Mouse (Mus musculus): ENCODE measurements around the gene Gpr153. TPM values are rescaled to one million over a fixed set of nuclear protein-coding genes. Genes with fewer than 3 reads are reported as not detected.

Gpr153 gene
- polyA plus RNA-seq, 1 experiment from 2014 or later: 2.9 TPM

- TF ChIP-seq CTCF (IDR thresholded peaks at IDR 0.05; ENCODE audit: low read depth): no peak
- no peaks in the 10 kb centered on the region for H3K27me3 ChIP-seq (replicated peaks; ENCODE audit: control insufficient read depth, insufficient read depth, low read length)
- no peak overlapping the region for H3K9ac ChIP-seq (ENCODE audit: low read depth, low read length)
- H3K9me3 ChIP-seq (ENCODE audit: control insufficient read depth): no peaks in the 10 kb centered on the region
- no peak overlapping the region for H3K4me2 ChIP-seq (replicated peaks; ENCODE audit: low read depth)
- peaks cover 4% of the 10 kb centered on the region; the same call in 1 of the 2 replicates for H3K4me1 ChIP-seq (replicated peaks; ENCODE audit: control insufficient read depth, insufficient read depth, low read length)
- H3K4me3 ChIP-seq (ENCODE audit: low read depth, low read length): no peak overlapping the region
- no peak for ATAC-seq
- H3K27ac ChIP-seq (ENCODE audit: low read depth, low read length): no peak overlapping the region
- 65% methylated on average over 13 of the region's 13 CpGs for WGBS
- H3K36me3 ChIP-seq (ENCODE audit: control insufficient read depth, insufficient read depth): no peaks in the 10 kb centered on the region; the same call in 1 of the 2 replicates
Observed at GRCm38 (mm10) chr4:152267748-152268369, 6.2 kb upstream of the Gpr153 start.

GRCm38 (mm10) chr4:152269967-152270366 is 4.1 kb upstream of the Gpr153 start:
- no peak for ATAC-seq
- Histone ChIP-seq H3K27ac (ENCODE audit: low read depth, low read length) (no peak overlapping the region), H3K27me3 (replicated peaks; ENCODE audit: control insufficient read depth, insufficient read depth, low read length) (peaks cover 8% of the 10 kb centered on the region; the same call in 1 of the 2 replicates), H3K4me3 (ENCODE audit: low read depth, low read length) (no peak overlapping the region), H3K9me3 (ENCODE audit: control insufficient read depth) (no peaks in the 10 kb centered on the region), H3K9ac (ENCODE audit: low read depth, low read length) (no peak overlapping the region), H3K4me1 (replicated peaks; ENCODE audit: control insufficient read depth, insufficient read depth, low read length) (no peaks in the 10 kb centered on the region), H3K4me2 (replicated peaks; ENCODE audit: low read depth) (no peak overlapping the region), H3K36me3 (ENCODE audit: control insufficient read depth, insufficient read depth) (no peaks in the 10 kb centered on the region; the same call in 1 of the 2 replicates)
- no peak for TF ChIP-seq CTCF (IDR thresholded peaks at IDR 0.05; ENCODE audit: low read depth)
- 89% methylated on average over 13 of the region's 13 CpGs for WGBS

DNA sequence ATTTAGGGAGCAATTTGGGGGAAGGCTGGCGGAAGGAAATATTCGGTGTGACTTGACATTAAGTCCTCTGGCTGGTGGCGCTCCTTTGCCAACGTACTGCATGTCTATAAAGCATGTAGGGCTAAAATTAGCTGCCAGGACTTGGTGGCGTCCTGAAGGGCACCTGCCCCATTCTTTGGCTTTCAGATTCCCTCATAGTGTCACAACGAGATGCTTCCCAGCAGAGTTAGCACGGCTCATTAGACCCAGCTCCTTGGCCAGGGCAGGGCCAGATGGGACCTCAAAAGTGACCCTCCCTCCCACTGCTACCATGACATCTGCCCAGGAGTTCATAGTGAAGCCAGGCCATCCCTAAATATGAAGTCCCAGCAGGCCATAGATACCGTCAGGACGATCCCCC is 3.4 kb upstream of the Gpr153 start:
- Histone ChIP-seq H3K27me3 (replicated peaks; ENCODE audit: control insufficient read depth, insufficient read depth, low read length) (peaks cover 8% of the 10 kb centered on the region; the same call in 1 of the 2 replicates), H3K4me1 (replicated peaks; ENCODE audit: control insufficient read depth, insufficient read depth, low read length) (no peaks in the 10 kb centered on the region), H3K27ac (ENCODE audit: low read depth, low read length) (no peak overlapping the region), H3K9me3 (ENCODE audit: control insufficient read depth) (no peaks in the 10 kb centered on the region), H3K4me2 (replicated peaks; ENCODE audit: low read depth) (no peak overlapping the region), H3K4me3 (ENCODE audit: low read depth, low read length) (no peak overlapping the region), H3K36me3 (ENCODE audit: control insufficient read depth, insufficient read depth) (no peaks in the 10 kb centered on the region; the same call in 1 of the 2 replicates), H3K9ac (ENCODE audit: low read depth, low read length) (no peak overlapping the region)
- ATAC-seq: no peak
- WGBS: 85% methylated on average over 9 of the region's 9 CpGs
- TF ChIP-seq CTCF (IDR thresholded peaks at IDR 0.05; ENCODE audit: low read depth): no peak

GRCm38 (mm10) chr4:152271334-152271733 is 2.7 kb upstream of the Gpr153 start:
- H3K4me2 ChIP-seq (replicated peaks; ENCODE audit: low read depth): no peak overlapping the region
- no peaks in the 10 kb centered on the region for H3K4me1 ChIP-seq (replicated peaks; ENCODE audit: control insufficient read depth, insufficient read depth, low read length)
- no peak overlapping the region for H3K4me3 ChIP-seq (ENCODE audit: low read depth, low read length)
- ATAC-seq: no peak
- no peak overlapping the region for H3K27ac ChIP-seq (ENCODE audit: low read depth, low read length)
- no peaks in the 10 kb centered on the region for H3K9me3 ChIP-seq (ENCODE audit: control insufficient read depth)
- H3K36me3 ChIP-seq (ENCODE audit: control insufficient read depth, insufficient read depth): no peaks in the 10 kb centered on the region; the same call in 1 of the 2 replicates
- peaks cover 8% of the 10 kb centered on the region; the same call in 1 of the 2 replicates for H3K27me3 ChIP-seq (replicated peaks; ENCODE audit: control insufficient read depth, insufficient read depth, low read length)
- H3K9ac ChIP-seq (ENCODE audit: low read depth, low read length): no peak overlapping the region
- 94% methylated on average over 11 of the region's 11 CpGs for WGBS
- TF ChIP-seq CTCF (IDR thresholded peaks at IDR 0.05; ENCODE audit: low read depth): no peak

DNA sequence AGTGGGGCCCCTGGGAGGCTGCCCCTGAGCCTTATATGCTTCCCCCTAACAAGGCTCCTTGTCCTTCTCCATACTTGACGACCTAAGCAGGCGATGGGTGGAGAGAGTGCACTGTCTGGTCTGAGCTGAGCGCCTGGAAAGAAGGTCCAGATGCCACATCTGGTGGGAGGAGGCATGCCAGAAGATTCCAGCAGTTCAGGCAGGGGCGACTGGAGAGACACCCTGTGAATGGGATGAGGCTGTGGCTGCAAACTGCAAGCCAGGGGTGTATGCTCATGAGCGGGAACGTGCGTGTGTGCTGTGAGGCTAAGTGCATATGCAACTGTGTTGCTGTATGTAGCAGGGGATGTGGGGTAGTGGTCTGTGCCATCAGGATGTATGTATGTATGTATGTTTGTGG is 2.0 kb upstream of the Gpr153 start:
- Histone ChIP-seq H3K9me3 (ENCODE audit: control insufficient read depth) (no peaks in the 10 kb centered on the region), H3K4me2 (replicated peaks; ENCODE audit: low read depth) (no peak overlapping the region), H3K4me1 (replicated peaks; ENCODE audit: control insufficient read depth, insufficient read depth, low read length) (no peaks in the 10 kb centered on the region), H3K36me3 (ENCODE audit: control insufficient read depth, insufficient read depth) (no peaks in the 10 kb centered on the region; the same call in 1 of the 2 replicates), H3K27ac (ENCODE audit: low read depth, low read length) (no peak overlapping the region), H3K9ac (ENCODE audit: low read depth, low read length) (no peak overlapping the region), H3K27me3 (replicated peaks; ENCODE audit: control insufficient read depth, insufficient read depth, low read length) (peaks cover 8% of the 10 kb centered on the region; the same call in 1 of the 2 replicates), H3K4me3 (ENCODE audit: low read depth, low read length) (no peak overlapping the region)
- no peak for TF ChIP-seq CTCF (IDR thresholded peaks at IDR 0.05; ENCODE audit: low read depth)
- ATAC-seq: no peak
- 59% methylated on average over 7 of the region's 7 CpGs for WGBS

- no peak for ATAC-seq
- H3K4me3 ChIP-seq (ENCODE audit: low read depth, low read length): no peak overlapping the region
- no peaks in the 10 kb centered on the region for H3K4me1 ChIP-seq (replicated peaks; ENCODE audit: control insufficient read depth, insufficient read depth, low read length)
- H3K27ac ChIP-seq (ENCODE audit: low read depth, low read length): no peak overlapping the region
- peak; percentile 58 for TF ChIP-seq CTCF (IDR thresholded peaks at IDR 0.05; ENCODE audit: low read depth)
- peaks cover 8% of the 10 kb centered on the region; the same call in 1 of the 2 replicates for H3K27me3 ChIP-seq (replicated peaks; ENCODE audit: control insufficient read depth, insufficient read depth, low read length)
- no peak overlapping the region for H3K4me2 ChIP-seq (replicated peaks; ENCODE audit: low read depth)
- no peak overlapping the region for H3K9ac ChIP-seq (ENCODE audit: low read depth, low read length)
- no peaks in the 10 kb centered on the region; the same call in 1 of the 2 replicates for H3K36me3 ChIP-seq (ENCODE audit: control insufficient read depth, insufficient read depth)
- H3K9me3 ChIP-seq (ENCODE audit: control insufficient read depth): no peaks in the 10 kb centered on the region
- 32% methylated on average over 9 of the region's 9 CpGs for WGBS
Observed at GRCm38 (mm10) chr4:152272449-152273049, 1.5 kb upstream of the Gpr153 start.
